Mouse (Mus musculus) forebrain, embryonic 11.5 days (tissue): Measurements from ENCODE around the gene B230118H07Rik. TPM values are rescaled to one million over a fixed set of nuclear protein-coding genes. Genes with fewer than 3 reads are reported as not detected.
"Not testable (repeated sequence)": the region's sequence is repeated elsewhere in the genome, so short reads cannot be mapped to it uniquely, and the experiment has no call there.

Experiments
- ATAC-seq: fragments of 200-750 bp; cut with Nextera tagmentation; replicated peaks from 2 replicates; pipeline ENCODE4 v1.8.0; 2017; ENCODE audit warnings: moderate TSS enrichment; ENCODE audit not compliant: low FRiP score
- DNase-seq: peaks from one replicate; pipeline ENCODE4 v3.0.0-alpha.2; 2017; ENCODE audit warnings: low spot score
- H3K27ac ChIP-seq: fragments of 300-500 bp; sonication (generic); 2 replicates; pipeline ENCODE4 v1.5.1; 2014; ENCODE audit warnings: low read depth, low read length
- H3K27me3 ChIP-seq: fragments of 300-500 bp; sonication (generic); 2 replicates; pipeline ENCODE4 v1.6.1; 2014; ENCODE audit warnings: mild to moderate bottlenecking, low read length, mixed read lengths; ENCODE audit not compliant: control insufficient read depth, insufficient read depth
- H3K36me3 ChIP-seq: fragments of 300-500 bp; sonication (generic); 2 replicates; pipeline ENCODE4 v1.6.1; 2014; ENCODE audit warnings: mild to moderate bottlenecking, low read length, moderate library complexity, mixed read lengths; ENCODE audit not compliant: control insufficient read depth, insufficient read depth
- H3K4me1 ChIP-seq: fragments of 300-500 bp; sonication (generic); replicated peaks from 2 replicates; pipeline ENCODE4 v1.6.1; 2014; ENCODE audit warnings: low read length, mixed read lengths; ENCODE audit not compliant: control insufficient read depth, insufficient read depth
- H3K4me2 ChIP-seq: fragments of 300-500 bp; sonication (generic); 2 replicates; pipeline ENCODE4 v1.6.1; 2014; ENCODE audit warnings: low read depth, mild to moderate bottlenecking, low read length, moderate library complexity, mixed read lengths; ENCODE audit not compliant: severe bottlenecking
- H3K4me3 ChIP-seq: fragments of 300-500 bp; sonication (generic); 2 replicates; pipeline ENCODE4 v1.5.1; 2014; ENCODE audit warnings: low read depth, low read length
- H3K9ac ChIP-seq: fragments of 300-500 bp; sonication (generic); 2 replicates; pipeline ENCODE4 v1.6.1; 2014; ENCODE audit warnings: low read length
- H3K9me3 ChIP-seq: fragments of 300-500 bp; sonication (generic); 2 replicates; pipeline ENCODE4 v1.6.1; 2016; ENCODE audit warnings: low read length, mixed read lengths; ENCODE audit not compliant: control insufficient read depth
- WGBS: fragments of 180-500 bp; shearing (Covaris S2); extraction: QIAGEN DNeasy Blood & Tissue Kit; methylation state at CpG from one replicate; pipeline ENCODE4 v1.1.7; 2014; 5-methylcytosine and 5-hydroxymethylcytosine counted together
- polyA plus RNA-seq: library from polyadenylated mRNA; unstranded; fragments of >200 nt; fragmentation: Nextera tagmentation; extraction: Ambion mirVana; gene quantifications from 2 replicates; pipeline ENCODE4 v1.2.1, GENCODE M21; 2014

The B230118H07Rik gene
- polyA plus RNA-seq, 1 experiment from 2014 or later: 60.8 TPM

- 90% methylated on average over 6 of the region's 6 CpGs for WGBS
- H3K4me1 ChIP-seq, H3K4me2 ChIP-seq, H3K4me3 ChIP-seq, H3K9me3 ChIP-seq, H3K27ac ChIP-seq, H3K9ac ChIP-seq, H3K27me3 ChIP-seq, ATAC-seq, H3K36me3 ChIP-seq, DNase-seq: not testable (repeated sequence)
These were observed 112.4 kb downstream of the B230118H07Rik start for GRCm38 (mm10) chr2:101536887-101537286.

GRCm38 (mm10) chr2:101533741-101534140 lies 115.6 kb downstream of the B230118H07Rik start:
- no peak for DNase-seq
- Histone ChIP-seq H3K9ac (no peak overlapping the region), H3K27me3 (no peaks in the 10 kb centered on the region), H3K9me3 (no peaks in the 10 kb centered on the region), H3K4me1 (no peaks in the 10 kb centered on the region; the same call in 1 of the 2 replicates), H3K4me2 (no peak overlapping the region), H3K4me3 (no peak overlapping the region), H3K27ac (no peak overlapping the region), H3K36me3 (no peaks in the 10 kb centered on the region)
- WGBS: 24% methylated on average over 2 of the region's 2 CpGs
- ATAC-seq: 0 out of 2 replicates have a peak, but pooled peaks have one; percentile 62

GRCm38 (mm10) chr2:101525503-101526381 lies 123.6 kb downstream of the B230118H07Rik start:
- Histone ChIP-seq H3K4me3 (no peak overlapping the region), H3K27me3 (no peaks in the 10 kb centered on the region), H3K9ac (no peak overlapping the region), H3K27ac (no peak overlapping the region), H3K4me1 (no peaks in the 10 kb centered on the region), H3K9me3 (no peaks in the 10 kb centered on the region), H3K36me3 (no peaks in the 10 kb centered on the region), H3K4me2 (no peak overlapping the region)
- DNase-seq (peak; percentile 62), ATAC-seq (peak; percentile 66)
- WGBS: 71% methylated on average over 6 of the region's 6 CpGs

- Histone ChIP-seq H3K9ac (no peak overlapping the region), H3K4me2 (no peak overlapping the region), H3K4me1 (no peaks in the 10 kb centered on the region), H3K4me3 (no peak overlapping the region), H3K9me3 (no peaks in the 10 kb centered on the region), H3K27me3 (no peaks in the 10 kb centered on the region), H3K36me3 (no peaks in the 10 kb centered on the region), H3K27ac (no peak overlapping the region)
- no peak for ATAC-seq
- 85% methylated on average over 4 of the region's 4 CpGs for WGBS
- no peak for DNase-seq
These were observed 124.2 kb downstream of the B230118H07Rik start for GRCm38 (mm10) chr2:101525091-101525490.

- Histone ChIP-seq H3K27ac (no peak overlapping the region), H3K4me1 (no peaks in the 10 kb centered on the region), H3K9ac (no peak overlapping the region), H3K4me3 (no peak overlapping the region), H3K4me2 (no peak overlapping the region), H3K9me3 (no peaks in the 10 kb centered on the region), H3K36me3 (no peaks in the 10 kb centered on the region), H3K27me3 (no peaks in the 10 kb centered on the region)
- DNase-seq (no peak), ATAC-seq (peak; percentile 66)
- 43% methylated on average over 1 of the region's 1 CpGs for WGBS
These were observed 128.8 kb downstream of the B230118H07Rik start for GRCm38 (mm10) chr2:101520503-101520902.

- ATAC-seq (no peak), DNase-seq (no peak)
- H3K36me3 ChIP-seq: no peaks in the 10 kb centered on the region
- no peaks in the 10 kb centered on the region for H3K4me1 ChIP-seq
- no peaks in the 10 kb centered on the region for H3K27me3 ChIP-seq
- H3K4me2 ChIP-seq: no peak overlapping the region
- WGBS: 79% methylated on average over 1 of the region's 1 CpGs
- no peaks in the 10 kb centered on the region for H3K9me3 ChIP-seq
- no peak overlapping the region for H3K4me3 ChIP-seq
- no peak overlapping the region for H3K9ac ChIP-seq
- H3K27ac ChIP-seq: no peak overlapping the region
These were observed 129.4 kb downstream of the B230118H07Rik start for GRCm38 (mm10) chr2:101519928-101520327.

Other genes with a start within 250 kb of the B230118H07Rik start
- not detected in 2 replicates for gene Rag2, start 24.8 kb downstream of the B230118H07Rik start, polyA plus RNA-seq
- 0.08 and 0.27 TPM in 2 replicates for gene Rag1, start within 50 bp of the B230118H07Rik start, polyA plus RNA-seq
- gene Traf6, start 28.9 kb upstream of the B230118H07Rik start, polyA plus RNA-seq: 24.2 and 24.5 TPM in 2 replicates
- 21.5 and 21.9 TPM in 2 replicates for gene Prr5l, start 233.5 kb upstream of the B230118H07Rik start, polyA plus RNA-seq
- 61.9 and 68.5 TPM in 2 replicates for gene Commd9, start 236.7 kb upstream of the B230118H07Rik start, polyA plus RNA-seq